Mouse (Mus musculus) kidney, embryonic 14.5 days (tissue): ENCODE data around the gene Csnk2a2. TPM values are rescaled to one million over a fixed set of nuclear protein-coding genes. Genes with fewer than 3 reads are reported as not detected.

Experiments
- ATAC-seq: fragments of 200-750 bp; cut with Nextera tagmentation; 2 replicates; pipeline ENCODE4 v1.8.0; 2017; ENCODE audit warnings: moderate number of reproducible peaks, mild to moderate bottlenecking, moderate TSS enrichment, moderate library complexity; ENCODE audit not compliant: low FRiP score, low TSS enrichment
- H3K27ac ChIP-seq: fragments of 300-500 bp; sonication (generic); 2 replicates; pipeline ENCODE4 v1.5.1; 2014; ENCODE audit warnings: low read depth, mild to moderate bottlenecking, low read length, moderate library complexity, mixed read lengths
- H3K27me3 ChIP-seq: fragments of 300-500 bp; sonication (generic); 2 replicates; pipeline ENCODE4 v1.6.1; 2014; ENCODE audit warnings: mild to moderate bottlenecking, low read length; ENCODE audit not compliant: control insufficient read depth, insufficient read depth
- H3K36me3 ChIP-seq: fragments of 300-500 bp; sonication (generic); 2 replicates; pipeline ENCODE4 v1.6.1; 2014; ENCODE audit warnings: low read length, mixed read lengths; ENCODE audit not compliant: control insufficient read depth, insufficient read depth
- H3K4me1 ChIP-seq: fragments of 300-500 bp; sonication (generic); 2 replicates; pipeline ENCODE4 v1.6.1; 2014; ENCODE audit warnings: low read length, mixed read lengths; ENCODE audit not compliant: control insufficient read depth, insufficient read depth
- H3K4me2 ChIP-seq: fragments of 300-500 bp; sonication (generic); replicated peaks from 2 replicates; pipeline ENCODE4 v1.6.1; 2014; ENCODE audit warnings: low read depth, mild to moderate bottlenecking, low read length
- H3K4me3 ChIP-seq: fragments of 300-500 bp; sonication (generic); 2 replicates; pipeline ENCODE4 v1.5.1; 2014; ENCODE audit warnings: mild to moderate bottlenecking, low read length
- H3K9ac ChIP-seq: fragments of 300-500 bp; sonication (generic); 2 replicates; pipeline ENCODE4 v1.6.1; 2014; ENCODE audit warnings: low read depth, mild to moderate bottlenecking, low read length, moderate library complexity
- H3K9me3 ChIP-seq: fragments of 300-500 bp; sonication (generic); 2 replicates; pipeline ENCODE4 v1.6.1; 2016; ENCODE audit warnings: low read length; ENCODE audit not compliant: control insufficient read depth
- WGBS: fragments of 180-500 bp; shearing (Covaris S2); extraction: QIAGEN DNeasy Blood & Tissue Kit; methylation state at CpG from one replicate; pipeline ENCODE4 v1.1.7; 2014; 5-methylcytosine and 5-hydroxymethylcytosine counted together
- polyA plus RNA-seq: library from polyadenylated mRNA; unstranded; fragments of >200 nt; fragmentation: Nextera tagmentation; extraction: Ambion mirVana; gene quantifications from 2 replicates; pipeline ENCODE4 v1.2.1, GENCODE M21; 2014

Csnk2a2 gene
- 20.7 and 25.3 TPM in 2 replicates for polyA plus RNA-seq

- Histone ChIP-seq H3K27me3 (no peaks in the 10 kb centered on the region), H3K4me2 (peak within 1 kb of the TSS; percentile 58), H3K4me3 (peak within 1 kb of the TSS; percentile 98), H3K36me3 (peaks cover 15% of the 10 kb centered on the region), H3K9ac (peak within 1 kb of the TSS; percentile 94; the same call in 1 of the 2 replicates), H3K4me1 (peaks cover 11% of the 10 kb centered on the region; the same call in 1 of the 2 replicates), H3K9me3 (no peaks in the 10 kb centered on the region), H3K27ac (no peak within 1 kb of the TSS)
- ATAC-seq: no peak
- WGBS: 82% methylated on average over 5 of the region's 5 CpGs
Measured at GRCm38 (mm10) chr8:95490006-95490405, at the start of gene Csnk2a2. TSS of gene Csnk2a2 (minus strand) at chr8:95490039.

- Histone ChIP-seq H3K4me2 (no peak overlapping the region), H3K9me3 (no peaks in the 10 kb centered on the region), H3K27me3 (no peaks in the 10 kb centered on the region), H3K4me1 (no peaks in the 10 kb centered on the region), H3K36me3 (no peaks in the 10 kb centered on the region), H3K4me3 (no peak overlapping the region), H3K27ac (no peak overlapping the region), H3K9ac (no peak overlapping the region)
- no peak for ATAC-seq
- 69% methylated on average over 5 of the region's 5 CpGs for WGBS
Measured at GRCm38 (mm10) chr8:95539487-95539886, 49.6 kb upstream of the Csnk2a2 start.

GRCm38 (mm10) chr8:95533584-95534387 is 43.9 kb upstream of the Csnk2a2 start, which contains the start of gene Ccdc113:
TSS of gene Ccdc113 (plus strand) at chr8:95534085.
- H3K9me3 ChIP-seq: no peaks in the 10 kb centered on the region
- ATAC-seq: peak; percentile 91
- peak within 1 kb of the TSS; percentile 32; the same call in 1 of the 2 replicates for H3K9ac ChIP-seq
- H3K4me1 ChIP-seq: no peaks in the 10 kb centered on the region
- no peaks in the 10 kb centered on the region for H3K36me3 ChIP-seq
- peak within 1 kb of the TSS; percentile 69 for H3K4me2 ChIP-seq
- H3K4me3 ChIP-seq: peak within 1 kb of the TSS; percentile 41
- 7% methylated on average over 33 of the region's 33 CpGs for WGBS
- no peak within 1 kb of the TSS for H3K27ac ChIP-seq
- H3K27me3 ChIP-seq: no peaks in the 10 kb centered on the region

DNA sequence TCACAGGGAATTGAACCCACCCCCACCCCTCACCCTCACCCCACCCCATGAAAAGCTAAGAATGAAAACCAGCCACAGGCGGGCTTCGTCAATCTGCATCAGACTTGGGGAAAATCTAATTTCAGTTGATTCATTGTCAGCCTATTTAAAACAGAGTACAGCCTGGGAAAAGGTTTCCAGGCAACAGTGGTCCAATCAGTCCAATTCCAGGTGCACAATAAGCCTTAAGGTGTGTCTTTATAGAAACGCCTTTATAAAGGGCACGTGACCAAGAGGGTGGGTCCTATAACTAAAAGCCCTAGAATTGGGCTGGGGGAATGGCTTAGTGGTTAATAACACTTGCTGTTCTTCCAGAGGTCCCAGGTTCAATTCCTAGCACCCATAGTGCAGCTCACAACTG is 42.4 kb upstream of the Csnk2a2 start:
- WGBS: 76% methylated on average over 4 of the region's 4 CpGs
- ATAC-seq: no peak

GRCm38 (mm10) chr8:95528750-95529310 is 39.0 kb upstream of the Csnk2a2 start:
- H3K9me3 ChIP-seq: no peaks in the 10 kb centered on the region
- no peaks in the 10 kb centered on the region for H3K27me3 ChIP-seq
- H3K4me2 ChIP-seq: no peak overlapping the region
- H3K4me1 ChIP-seq: no peaks in the 10 kb centered on the region
- WGBS: 73% methylated on average over 9 of the region's 9 CpGs
- no peak overlapping the region for H3K9ac ChIP-seq
- no peak overlapping the region for H3K4me3 ChIP-seq
- no peaks in the 10 kb centered on the region for H3K36me3 ChIP-seq
- H3K27ac ChIP-seq: no peak overlapping the region
- ATAC-seq: no peak

More for the DNA sequence above, 42.4 kb upstream of the Csnk2a2 start:
- H3K9me3 ChIP-seq: no peaks in the 10 kb centered on the region
- no peaks in the 10 kb centered on the region for H3K27me3 ChIP-seq
- H3K4me3 ChIP-seq: no peak overlapping the region
- no peak overlapping the region for H3K27ac ChIP-seq
- H3K36me3 ChIP-seq: no peaks in the 10 kb centered on the region
- H3K9ac ChIP-seq: no peak overlapping the region
- no peak overlapping the region for H3K4me2 ChIP-seq
- no peaks in the 10 kb centered on the region for H3K4me1 ChIP-seq

GRCm38 (mm10) chr8:95528194-95528593 is 38.4 kb upstream of the Csnk2a2 start:
- no peak for ATAC-seq
- no peak overlapping the region for H3K4me3 ChIP-seq
- H3K27ac ChIP-seq: no peak overlapping the region
- WGBS: 90% methylated on average over 10 of the region's 10 CpGs
- no peaks in the 10 kb centered on the region for H3K36me3 ChIP-seq
- no peaks in the 10 kb centered on the region for H3K4me1 ChIP-seq
- no peaks in the 10 kb centered on the region for H3K9me3 ChIP-seq
- H3K27me3 ChIP-seq: no peaks in the 10 kb centered on the region
- H3K9ac ChIP-seq: no peak overlapping the region
- no peak overlapping the region for H3K4me2 ChIP-seq

- Histone ChIP-seq H3K4me2 (no peak overlapping the region), H3K27me3 (no peaks in the 10 kb centered on the region), H3K4me1 (no peaks in the 10 kb centered on the region), H3K9ac (no peak overlapping the region), H3K9me3 (no peaks in the 10 kb centered on the region), H3K36me3 (no peaks in the 10 kb centered on the region), H3K27ac (no peak overlapping the region), H3K4me3 (no peak overlapping the region)
- WGBS: 91% methylated on average over 4 of the region's 4 CpGs
- ATAC-seq: no peak
Measured at GRCm38 (mm10) chr8:95523991-95524390, 34.2 kb upstream of the Csnk2a2 start.

- no peak overlapping the region for H3K4me2 ChIP-seq
- H3K4me1 ChIP-seq: no peaks in the 10 kb centered on the region
- no peak overlapping the region for H3K9ac ChIP-seq
- no peak overlapping the region for H3K27ac ChIP-seq
- WGBS: 92% methylated on average over 6 of the region's 6 CpGs
- H3K36me3 ChIP-seq: no peaks in the 10 kb centered on the region
- H3K27me3 ChIP-seq: no peaks in the 10 kb centered on the region
- H3K4me3 ChIP-seq: no peak overlapping the region
- ATAC-seq: no peak
- no peaks in the 10 kb centered on the region for H3K9me3 ChIP-seq
Measured at GRCm38 (mm10) chr8:95516928-95517327, 27.1 kb upstream of the Csnk2a2 start.

DNA sequence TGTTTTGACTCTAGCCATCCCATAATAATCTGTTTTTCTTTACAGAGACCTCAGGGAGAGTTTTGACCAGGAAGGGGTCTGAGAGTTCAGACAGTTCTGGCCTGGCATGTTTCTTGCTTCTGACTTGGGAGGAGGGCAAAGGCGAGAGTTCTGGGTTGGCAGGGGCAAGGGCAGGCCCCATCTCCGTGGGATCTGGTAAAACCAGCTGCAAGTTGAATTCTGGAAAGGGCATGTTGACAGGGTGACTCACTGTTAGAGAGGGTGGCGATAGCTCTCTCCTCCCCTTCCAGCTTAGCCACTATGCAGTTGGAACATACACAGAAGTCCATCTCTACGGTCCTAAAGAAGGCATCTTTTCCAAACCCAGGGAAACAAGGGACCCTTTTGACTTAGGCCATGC is 23.4 kb upstream of the Csnk2a2 start:
- WGBS: 67% methylated on average over 4 of the region's 4 CpGs
- H3K36me3 ChIP-seq: no peaks in the 10 kb centered on the region

More for the DNA sequence above, 23.4 kb upstream of the Csnk2a2 start:
- Histone ChIP-seq H3K27me3 (no peaks in the 10 kb centered on the region), H3K4me3 (no peak overlapping the region), H3K4me1 (no peaks in the 10 kb centered on the region), H3K9ac (no peak overlapping the region), H3K4me2 (no peak overlapping the region), H3K27ac (no peak overlapping the region), H3K9me3 (no peaks in the 10 kb centered on the region)
- ATAC-seq: no peak
